Mouse (Mus musculus) heart, postnatal 4 days (tissue): ENCODE data around the gene Timm13. TPM values are rescaled to one million over a fixed set of nuclear protein-coding genes. Genes with fewer than 3 reads are reported as not detected.

ENCODE experiments used
- DNase-seq: peaks from one replicate; pipeline ENCODE4 v3.0.0; 2021
- total RNA-seq, 2 experiments: library from RNA; stranded (reverse); gene quantifications; 2 replicates each; pipeline ENCODE4 v1.2.3; 2021

Timm13 gene
- total RNA-seq, 2 experiments from 2014 or later = 162 to 169 TPM

DNA sequence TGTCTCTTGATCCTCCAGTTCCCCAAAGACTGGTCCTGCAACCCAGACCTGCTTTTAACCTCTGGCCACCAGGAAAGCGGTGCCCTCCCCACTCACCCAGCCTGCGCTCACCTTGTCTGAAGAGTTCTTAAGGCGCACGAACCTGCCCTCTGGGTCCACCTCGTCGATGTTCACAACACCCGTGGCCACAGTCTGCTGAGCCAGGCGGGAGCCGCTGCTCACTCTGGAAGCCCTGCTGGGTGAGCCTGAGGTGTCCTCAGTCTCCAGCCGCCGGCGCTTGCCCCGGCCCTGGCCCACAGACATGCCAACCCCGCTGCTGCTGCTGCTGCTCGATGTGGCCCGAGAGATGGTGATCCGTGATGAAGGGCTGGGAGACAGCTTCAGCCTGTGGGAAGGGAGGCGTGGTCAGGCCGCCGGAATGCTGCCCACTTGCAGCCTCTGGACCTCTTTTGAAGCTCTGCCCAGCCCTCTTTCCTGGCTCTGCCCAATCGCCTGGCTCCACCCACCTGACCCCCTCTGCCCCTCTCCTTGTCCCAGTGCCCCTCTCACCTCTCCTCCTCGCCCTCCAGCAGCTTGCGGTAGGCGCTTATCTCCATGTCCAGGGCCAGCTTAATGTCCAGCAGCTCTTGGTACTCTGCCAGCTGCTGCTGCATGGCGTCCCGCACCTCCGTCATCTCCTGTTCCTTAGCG lies 3.4 kb upstream of the Timm13 start:
- no peak for DNase-seq

DNA sequence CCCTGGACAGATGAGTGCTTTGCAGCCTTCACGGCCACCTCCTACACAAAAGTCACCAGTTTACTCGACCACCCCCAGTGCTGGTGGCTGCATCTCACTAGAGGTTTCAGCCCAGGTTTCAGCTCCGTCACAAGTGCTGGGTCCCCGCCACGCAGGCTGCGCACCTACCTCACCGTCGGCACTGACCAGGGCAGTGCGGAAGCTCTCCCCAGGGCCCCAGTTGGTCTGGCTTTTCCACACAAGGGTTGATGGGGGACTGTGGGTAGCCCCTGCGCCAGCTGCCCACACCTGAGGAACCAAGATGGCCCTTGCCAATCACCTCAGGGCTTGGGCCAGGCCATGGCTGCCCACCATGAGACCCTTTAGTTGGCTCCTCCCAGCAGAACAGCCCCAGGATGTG lies 2.5 kb upstream of the Timm13 start:
- DNase-seq = no peak

DNA sequence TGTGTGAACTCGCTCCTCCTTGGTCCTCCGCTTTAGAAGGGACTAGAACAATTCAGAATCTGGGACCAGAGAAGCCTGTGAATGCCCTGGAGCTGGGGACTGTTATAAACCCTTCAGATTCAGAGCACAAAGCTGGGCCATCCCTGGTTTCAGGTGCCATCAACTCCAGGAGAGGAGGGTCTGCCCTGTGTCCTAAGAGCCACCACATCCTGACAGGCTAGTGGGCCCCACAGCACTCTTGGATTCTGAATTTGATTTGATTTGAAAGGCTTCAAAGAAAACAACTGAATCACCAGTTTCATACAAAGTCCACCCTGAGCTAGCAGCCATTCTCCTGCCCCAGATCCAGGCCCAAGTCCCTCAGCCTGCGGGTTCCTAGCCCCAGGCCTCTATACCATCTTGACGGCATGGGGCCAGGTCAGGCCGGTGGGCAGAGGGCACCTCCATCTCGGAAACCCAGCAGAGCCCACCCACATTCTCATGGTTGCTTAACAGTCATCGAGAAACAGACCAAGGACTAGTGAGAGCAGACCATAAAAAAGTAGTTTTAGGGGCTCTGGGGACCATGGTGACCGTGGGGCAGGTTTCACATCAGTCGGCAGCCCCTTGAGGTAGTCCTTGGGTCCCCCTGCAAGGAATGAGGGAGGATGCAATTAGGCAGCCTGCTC lies 1.6 kb upstream of the Timm13 start:
- DNase-seq = no peak

DNA sequence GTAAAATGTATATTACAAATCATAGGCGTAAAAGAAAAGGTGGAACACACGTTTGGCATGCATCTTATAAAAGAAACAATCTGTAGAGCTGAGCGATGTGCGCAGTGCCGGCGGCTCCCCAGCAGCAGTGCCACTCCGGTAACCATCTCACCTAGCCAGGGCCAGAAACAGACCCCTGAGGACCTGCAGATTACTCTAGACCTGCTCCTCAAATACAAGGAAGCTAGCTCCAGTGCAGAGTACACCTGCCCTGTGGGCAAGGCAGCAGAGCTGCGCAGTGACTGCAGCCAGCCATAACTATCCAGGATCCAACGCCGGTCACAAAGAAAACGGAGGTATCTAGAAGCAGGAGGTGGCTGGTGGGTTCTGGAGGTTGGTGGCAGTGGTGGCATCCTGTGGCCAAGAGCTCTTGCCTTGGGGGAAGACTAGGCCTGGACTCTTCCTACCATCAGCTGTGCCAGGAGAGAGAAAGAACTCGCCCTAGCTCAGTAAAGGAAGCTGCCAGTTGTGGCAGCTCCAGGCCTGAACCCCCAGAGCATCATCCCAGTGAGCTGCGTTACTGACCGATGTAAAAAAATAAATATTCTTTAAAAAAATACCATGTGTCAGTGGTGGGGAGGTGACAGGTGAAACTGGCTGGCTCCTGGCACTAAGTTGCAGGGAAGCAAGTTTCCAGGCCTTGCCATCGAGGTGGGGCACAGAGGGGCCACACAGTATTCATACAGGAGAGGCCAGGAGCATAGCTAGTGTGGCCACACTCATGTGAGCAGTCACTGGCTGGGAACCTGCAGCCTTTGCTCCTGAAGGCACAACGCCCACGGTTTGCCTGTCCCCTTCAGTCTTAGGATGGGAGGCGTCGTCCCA lies 872 bp upstream of the Timm13 start:
- DNase-seq = no peak

DNA sequence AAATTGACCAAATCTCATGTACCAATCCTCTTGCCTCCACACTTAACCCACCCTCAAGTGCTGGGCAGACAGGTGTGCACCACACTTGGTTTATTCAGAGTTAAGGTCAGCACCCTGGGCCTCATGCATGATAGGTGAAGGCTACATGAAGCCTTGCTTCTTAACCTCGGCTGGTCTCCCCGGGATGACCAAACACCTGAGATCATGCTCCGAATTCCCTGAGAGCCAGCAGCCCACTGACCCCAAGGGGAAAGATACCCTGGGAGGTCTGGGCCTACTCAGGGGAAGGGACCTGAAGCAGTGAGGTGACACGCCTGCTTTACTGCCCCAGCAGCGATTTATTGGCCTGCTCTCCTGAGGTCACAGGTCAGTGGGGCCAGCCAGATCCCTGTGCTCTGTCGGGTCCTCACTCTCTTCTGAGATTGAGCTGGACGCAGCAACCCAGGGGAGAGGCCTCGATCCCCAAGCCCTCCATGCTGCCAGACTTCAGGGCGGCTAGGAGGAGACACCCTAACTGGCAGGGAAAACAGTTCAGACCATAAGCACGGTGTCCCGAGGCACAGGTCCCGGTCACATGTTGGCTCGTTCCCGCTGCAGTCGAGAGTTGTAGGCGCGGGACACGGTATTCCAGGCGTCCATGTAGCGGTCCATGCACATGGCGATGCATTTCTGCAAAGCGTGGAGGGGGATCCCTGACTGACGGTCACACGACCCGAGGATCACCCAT lies 1.0 kb downstream of the Timm13 start:
- DNase-seq = no peak

DNA sequence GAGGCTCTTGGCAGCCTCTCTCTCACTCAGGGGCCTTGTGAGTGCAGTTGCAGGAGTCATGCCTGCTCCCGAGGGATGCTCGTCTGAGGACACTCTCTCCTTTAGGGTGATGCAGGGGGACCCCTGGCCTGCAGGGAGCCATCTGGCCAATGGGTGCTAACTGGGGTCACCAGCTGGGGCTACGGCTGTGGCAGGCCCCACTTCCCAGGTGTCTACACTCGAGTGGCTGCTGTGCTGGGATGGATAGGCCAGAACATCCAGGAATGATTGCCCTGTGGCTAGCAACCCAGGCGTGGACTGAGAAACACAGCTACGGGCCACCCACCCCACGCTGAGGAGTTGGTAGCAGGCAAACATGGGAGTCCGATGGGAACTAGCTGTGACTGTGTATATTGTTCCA lies 1.7 kb downstream of the Timm13 start:
- no peak for DNase-seq

DNA sequence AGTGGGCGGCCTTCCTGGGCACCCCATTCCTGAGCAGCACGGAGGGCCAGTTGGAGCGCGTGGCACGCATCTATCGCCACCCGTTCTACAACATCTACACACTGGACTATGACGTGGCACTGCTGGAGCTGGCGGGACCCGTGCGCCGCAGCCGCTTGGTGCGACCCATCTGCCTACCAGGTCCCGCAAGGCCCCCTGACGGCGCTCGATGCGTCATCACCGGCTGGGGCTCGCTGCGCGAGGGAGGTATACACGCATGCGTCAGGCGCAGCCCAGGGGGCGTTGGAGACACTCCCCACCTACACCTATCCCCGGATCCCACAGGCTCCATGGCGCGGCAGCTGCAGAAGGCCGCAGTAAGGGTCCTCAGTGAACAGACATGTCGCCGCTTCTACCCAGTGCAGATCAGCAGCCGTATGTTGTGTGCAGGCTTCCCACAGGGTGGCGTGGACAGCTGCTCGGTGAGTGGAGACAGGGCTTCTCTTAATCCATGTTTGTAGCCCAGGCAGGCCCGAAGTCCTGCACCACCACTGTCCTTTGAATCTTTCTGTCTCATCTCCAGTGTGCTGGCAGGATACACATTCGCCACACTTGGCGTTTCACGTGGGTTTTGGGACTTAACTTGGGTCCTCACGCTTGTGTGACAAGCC lies 2.8 kb downstream of the Timm13 start:
- DNase-seq = no peak

DNA sequence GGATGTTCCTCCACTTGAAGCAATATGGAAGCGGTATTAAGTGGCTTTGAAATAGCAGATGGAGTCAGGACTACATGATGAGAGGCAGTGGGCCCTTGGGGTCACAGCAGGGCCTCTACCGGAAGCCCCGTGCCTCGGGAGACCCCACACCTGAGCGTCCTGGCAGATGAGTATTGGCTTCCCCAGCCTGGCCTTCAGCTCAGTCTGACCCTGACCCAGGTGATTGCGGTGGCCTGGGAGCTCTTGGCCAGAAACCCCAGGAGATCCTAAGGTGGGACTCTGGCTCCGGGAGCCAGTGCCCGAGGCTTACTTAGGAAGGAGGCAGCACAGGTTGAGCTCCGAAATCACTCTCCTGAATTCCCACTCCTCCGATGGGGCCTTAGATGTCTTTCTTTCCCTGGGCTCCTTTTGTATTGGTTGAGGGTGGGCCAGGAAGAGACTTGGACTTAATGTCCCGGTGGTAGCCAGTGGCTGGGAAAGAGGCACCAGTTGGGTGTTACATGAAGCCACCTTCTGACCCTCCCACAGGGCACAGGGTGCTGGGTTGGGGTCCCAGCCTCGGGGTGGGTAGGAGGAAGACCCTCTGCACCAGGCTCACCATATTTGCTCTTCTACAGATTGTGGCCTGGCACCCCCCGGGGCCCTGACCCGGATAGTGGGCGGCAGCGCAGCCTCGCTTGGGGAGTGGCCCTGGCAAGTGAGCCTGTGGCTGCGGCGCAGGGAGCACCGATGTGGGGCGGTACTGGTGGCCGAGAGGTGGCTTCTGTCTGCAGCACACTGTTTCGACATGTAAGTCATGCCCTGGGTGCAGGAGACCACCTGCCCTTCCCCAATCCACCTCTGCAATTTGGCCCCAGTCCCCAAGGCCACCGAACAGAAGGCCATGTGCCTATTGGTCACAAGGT lies 3.9 kb downstream of the Timm13 start:
- no peak for DNase-seq

DNA sequence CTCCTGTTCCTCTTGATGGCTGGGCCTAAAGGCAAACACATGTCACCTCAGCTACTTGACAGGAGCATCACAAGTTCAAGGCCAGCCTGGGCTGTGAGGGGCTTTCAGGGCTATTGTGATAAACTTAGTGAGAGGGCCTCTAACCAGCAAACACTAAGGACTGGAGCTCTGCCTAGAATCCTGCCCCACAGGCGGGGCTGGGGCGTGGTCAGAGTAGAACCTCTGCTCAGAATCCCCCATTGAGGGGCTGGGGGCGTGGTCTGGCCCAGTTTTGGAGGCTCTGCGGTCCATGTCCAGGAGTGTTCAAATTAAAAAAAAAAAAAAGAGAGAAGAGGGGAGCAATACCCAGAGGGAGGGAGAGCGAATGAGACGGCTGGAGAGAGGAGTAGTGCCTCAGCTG lies 5.1 kb downstream of the Timm13 start:
- no peak for DNase-seq

DNA sequence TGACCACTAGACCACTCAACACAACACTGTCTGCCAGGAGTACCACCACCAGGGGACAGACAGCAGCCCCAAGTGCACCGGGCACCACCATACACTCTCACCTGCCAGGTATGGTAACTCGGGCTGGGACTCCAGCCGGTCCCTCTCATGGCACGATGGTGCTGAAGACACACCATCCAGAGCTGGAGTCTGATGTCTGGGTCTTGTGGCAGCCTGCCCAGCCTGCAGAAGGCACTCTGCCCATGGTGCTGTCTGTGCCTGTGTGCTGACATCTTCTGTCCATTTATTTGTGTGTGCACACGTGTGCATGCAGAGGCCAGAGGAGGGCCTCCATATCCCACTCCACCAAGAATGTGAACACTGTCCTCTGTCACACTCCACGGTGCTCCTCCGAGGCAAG lies 5.7 kb downstream of the Timm13 start:
- DNase-seq = no peak

DNA sequence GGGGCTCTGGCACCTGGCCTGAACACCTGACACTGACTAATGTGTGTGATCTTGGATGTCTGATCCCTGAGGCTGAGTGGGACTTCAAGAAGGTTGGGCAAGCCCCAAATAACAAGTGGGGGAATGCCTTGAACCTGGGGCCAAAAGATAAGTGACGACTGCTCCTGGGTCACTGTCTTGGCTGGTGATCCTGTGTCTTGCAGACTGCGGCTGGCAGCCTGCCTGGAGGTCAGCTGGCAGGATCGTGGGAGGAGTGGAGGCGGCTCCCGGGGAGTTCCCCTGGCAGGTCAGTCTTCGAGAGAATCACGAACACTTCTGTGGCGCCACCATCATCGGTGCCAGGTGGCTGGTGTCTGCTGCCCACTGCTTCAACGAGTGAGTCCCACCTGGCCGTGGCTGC lies 13.6 kb downstream of the Timm13 start:
- DNase-seq = peak; percentile 82

DNA sequence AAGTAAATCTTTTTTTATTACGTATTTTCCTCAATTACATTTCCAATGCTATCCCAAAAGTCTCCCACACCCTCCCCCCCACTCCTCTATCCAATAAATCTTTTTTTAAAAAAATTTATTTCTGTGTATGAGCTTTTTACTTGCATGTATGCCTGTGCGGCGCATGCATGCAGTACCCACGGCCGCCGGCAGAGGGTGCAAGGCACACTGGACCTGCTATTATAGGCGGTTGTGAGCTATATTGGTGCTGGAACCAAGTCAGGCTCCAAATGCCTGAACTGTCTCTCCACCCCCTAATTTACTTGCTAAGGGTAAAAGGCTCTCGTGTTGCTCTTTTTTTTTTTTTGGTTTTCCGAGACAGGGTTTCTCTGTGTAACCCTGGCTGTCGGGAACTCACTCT lies 19.5 kb downstream of the Timm13 start:
- DNase-seq = peak; percentile 85

DNA sequence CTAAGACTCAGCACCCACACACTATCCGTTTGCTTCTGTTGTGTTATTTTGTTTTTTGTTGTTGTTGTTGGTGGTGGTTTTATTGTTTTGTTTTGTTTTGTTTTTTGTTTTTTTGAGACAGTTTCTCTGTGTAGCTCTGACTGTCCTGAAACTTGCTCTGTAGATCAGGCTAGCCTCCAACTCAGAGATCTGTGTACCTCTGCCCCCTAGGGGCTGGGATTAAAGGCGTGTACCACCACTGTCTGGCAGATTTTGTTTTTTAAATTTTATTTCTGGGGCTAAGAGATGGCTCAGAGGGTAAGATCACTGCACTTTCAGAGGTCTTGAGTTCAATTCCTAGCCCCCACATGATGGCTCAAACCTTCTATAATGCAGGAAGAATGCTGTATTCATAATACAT lies 19.9 kb downstream of the Timm13 start:
- DNase-seq = no peak

DNA sequence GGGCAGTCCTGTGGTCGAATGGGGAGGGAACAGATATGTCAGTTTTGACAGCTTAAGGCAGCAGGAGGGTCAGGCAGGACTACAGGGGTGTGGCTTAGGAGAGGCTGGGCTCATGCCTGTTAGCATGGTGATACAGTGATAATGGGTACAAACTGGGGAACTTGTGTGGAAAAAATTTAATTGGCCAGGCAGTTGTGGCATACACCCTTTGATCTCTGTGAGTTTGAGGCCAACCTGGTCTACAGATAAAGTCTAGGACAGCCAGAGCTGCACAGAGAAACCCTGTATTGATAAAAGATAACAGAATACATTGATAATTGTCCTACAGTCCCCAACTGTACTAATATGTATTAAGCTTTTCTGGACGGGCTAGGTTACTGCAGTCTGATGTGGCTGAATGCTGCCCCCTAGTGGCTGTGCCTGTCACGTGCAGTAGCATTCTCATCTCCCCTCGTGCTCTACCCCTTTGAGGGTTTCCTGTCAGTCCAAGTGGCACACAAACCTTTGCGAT lies 20.6 kb downstream of the Timm13 start:
- DNase-seq = peak; percentile 82

DNA sequence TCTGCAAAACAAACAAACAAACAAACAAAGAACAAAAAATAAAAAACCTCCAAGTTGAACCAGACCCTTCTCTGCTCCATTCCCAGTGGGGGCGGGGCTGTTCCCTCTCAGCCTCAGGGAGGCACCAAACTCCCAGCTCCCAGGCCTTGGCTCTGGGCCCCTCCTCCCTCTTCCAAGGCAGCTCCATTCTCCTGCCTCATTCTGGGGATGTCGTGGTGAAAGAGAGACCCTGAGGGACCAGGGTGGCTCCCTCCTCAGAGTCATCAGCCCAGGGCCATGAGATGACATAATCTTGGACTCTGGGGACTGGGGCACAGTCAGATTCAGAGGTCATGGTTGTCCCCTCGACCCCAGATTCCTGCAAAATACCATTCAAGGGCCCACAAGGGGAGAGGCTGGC lies 24.2 kb downstream of the Timm13 start:
- no peak for DNase-seq

DNA sequence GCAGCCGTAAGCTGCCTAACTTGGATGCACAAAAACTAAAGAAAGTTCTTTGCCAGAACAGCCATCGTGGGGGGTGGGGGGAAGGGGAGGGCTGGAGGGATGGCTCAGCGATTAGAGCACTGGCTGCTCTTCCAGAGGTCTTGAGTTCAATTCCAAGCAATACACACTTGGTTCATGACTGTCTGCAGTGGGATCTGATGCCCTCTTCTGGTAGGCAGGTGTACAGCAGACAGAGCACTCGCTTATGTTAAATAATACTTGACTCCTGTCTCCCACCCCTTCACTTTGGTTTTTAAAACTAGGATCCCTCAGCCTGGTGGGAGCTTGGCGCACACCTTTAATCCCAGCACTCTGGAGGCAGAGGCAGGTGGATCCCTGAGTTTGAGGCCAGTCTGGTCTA lies 24.7 kb downstream of the Timm13 start:
- peak; percentile 74 for DNase-seq

DNA sequence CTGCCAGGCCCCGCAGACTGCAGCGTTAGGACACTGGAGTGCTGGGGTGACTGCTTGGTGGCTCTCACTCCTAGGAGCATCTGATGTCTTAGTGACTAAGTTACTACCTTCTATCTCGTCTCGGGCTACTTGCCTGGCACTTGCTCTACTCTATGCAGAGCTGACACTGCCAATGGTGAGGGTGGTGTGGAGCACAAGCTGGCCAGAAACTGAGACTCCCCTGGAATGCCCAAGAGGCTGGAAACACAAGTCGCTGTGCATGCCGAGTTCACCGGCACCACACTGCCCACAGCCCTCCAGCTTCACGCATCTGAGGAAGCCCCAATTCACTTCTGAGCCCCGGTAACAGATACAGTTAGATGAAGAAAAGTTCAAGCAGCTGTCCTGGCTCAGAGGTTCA lies 26.7 kb downstream of the Timm13 start:
- DNase-seq = no peak

DNA sequence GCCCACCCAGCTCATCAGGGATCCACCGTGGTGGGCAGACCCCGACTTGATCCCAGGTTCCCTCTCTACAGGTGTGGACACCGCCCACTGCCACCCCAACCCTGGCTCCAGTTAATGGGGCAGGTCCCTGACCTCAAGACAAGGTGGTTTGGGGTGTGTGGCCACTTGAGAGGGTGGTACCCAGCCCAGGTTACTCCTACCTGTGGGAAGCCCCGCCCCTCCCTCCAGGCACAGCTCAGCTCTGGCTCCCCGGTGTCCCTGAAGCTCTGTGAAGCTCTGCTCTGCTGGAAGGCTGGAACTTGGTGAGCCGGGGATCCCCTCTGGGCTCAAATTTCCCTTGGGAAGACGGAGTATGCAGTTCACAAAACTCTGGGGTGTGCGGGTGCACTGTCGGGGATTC lies 29.2 kb downstream of the Timm13 start, which contains the start of gene Tmprss9:
Gene Tmprss9, plus strand, starts transcription at position 268 of the 400 bp plus-strand sequence.
- no peak for DNase-seq

DNA sequence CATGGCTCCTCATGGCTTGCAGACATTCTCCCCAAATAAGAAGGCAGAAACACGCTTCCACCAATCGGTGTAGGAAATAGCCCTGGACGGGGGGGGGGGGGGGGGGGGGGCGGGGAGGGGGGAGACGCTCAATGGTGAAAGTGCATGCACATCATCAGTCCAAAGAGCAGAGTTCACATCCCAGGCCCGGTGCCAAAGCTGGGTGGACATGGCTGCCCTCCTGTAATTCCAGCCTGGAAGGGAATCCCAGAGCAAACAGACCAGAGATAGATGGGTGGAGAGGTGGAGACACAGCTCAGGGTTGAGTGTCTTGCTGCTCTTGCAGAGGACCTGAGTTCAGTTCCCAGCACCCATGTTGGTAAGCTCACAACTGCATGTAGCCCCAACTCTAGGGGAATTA lies 29.8 kb downstream of the Timm13 start:
- DNase-seq = no peak

DNA sequence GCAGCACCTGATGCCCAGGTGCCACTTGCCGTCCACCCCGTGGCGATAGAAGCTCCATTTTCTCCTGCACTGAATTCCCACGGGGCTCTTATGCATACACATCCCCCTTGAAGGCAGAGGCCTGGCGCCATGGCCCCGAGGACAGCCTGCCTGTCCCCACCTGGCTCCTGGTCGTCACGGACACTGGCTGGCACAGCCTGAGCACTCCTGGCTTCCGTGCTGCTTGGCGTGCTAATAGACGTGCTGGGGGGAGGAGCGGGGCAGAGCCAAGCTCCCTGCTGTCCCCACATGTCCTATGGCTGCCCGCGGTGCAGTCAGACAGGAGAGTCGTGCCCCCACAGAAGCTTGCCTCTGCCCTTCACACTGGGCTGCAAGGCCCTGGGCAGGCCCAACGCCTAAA lies 36.3 kb downstream of the Timm13 start:
- DNase-seq = no peak

DNA sequence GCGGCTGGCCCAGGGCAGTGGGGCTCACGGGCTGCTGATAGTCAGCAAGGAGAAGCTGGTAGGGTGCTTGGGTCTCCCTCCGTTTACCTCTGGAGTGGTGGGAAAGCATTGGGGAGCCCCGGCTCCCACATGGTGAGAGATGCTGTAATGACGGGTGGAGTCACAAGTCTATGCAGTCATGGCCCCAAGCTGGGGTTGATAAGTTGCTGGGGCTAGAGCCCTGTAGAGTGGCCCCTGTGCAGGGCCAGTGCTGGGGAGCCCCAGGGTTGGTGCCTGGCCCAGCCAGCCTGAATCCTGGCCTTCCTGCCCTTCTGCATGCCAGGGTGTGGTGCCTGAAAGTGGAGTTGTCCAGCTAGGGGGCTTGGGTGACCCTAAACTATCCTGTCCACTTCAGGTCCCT lies 38.5 kb downstream of the Timm13 start:
- no peak for DNase-seq
